Mouse (Mus musculus): ENCODE measurements around the gene Asl. TPM values are rescaled to one million over a fixed set of nuclear protein-coding genes. Genes with fewer than 3 reads are reported as not detected.

The Asl gene
- polyA plus RNA-seq, 1 experiment from 2014 or later = 20.9 TPM

GRCm38 (mm10) chr5:129963224-129963623 is 65.8 kb downstream of the Asl start:
- H3K4me3 ChIP-seq (replicated peaks) = no peak overlapping the region
- no peaks in the 10 kb centered on the region for H3K27me3 ChIP-seq
- WGBS = 37% methylated on average over 4 of the region's 4 CpGs
- H3K9me3 ChIP-seq = no peaks in the 10 kb centered on the region
- no peaks in the 10 kb centered on the region for H3K36me3 ChIP-seq (replicated peaks)
- peaks cover 4% of the 10 kb centered on the region; the same call in 1 of the 2 replicates for H3K4me1 ChIP-seq
- H3K4me2 ChIP-seq = no peak overlapping the region
- H3K9ac ChIP-seq = no peak overlapping the region
- H3K27ac ChIP-seq = no peak overlapping the region
- no peak for ATAC-seq (ENCODE audit: low FRiP score)

Other genes starting within 250 kb of the Asl start
- 42.8 and 47.3 TPM in 2 replicates for gene Psph, start 241.8 kb downstream of the Asl start, polyA plus RNA-seq (2016; fragmentation: Nextera tagmentation; extraction: Ambion mirVana)
- 47.0 and 49.2 TPM in 2 replicates for gene Sumf2, start 182.3 kb downstream of the Asl start, polyA plus RNA-seq (2016; fragmentation: Nextera tagmentation; extraction: Ambion mirVana)
- 756 and 796 TPM in 2 replicates for gene Chchd2, start 141.8 kb downstream of the Asl start, polyA plus RNA-seq (2016; fragmentation: Nextera tagmentation; extraction: Ambion mirVana)
- gene Zbed5, start 133.5 kb downstream of the Asl start, polyA plus RNA-seq (2016; fragmentation: Nextera tagmentation; extraction: Ambion mirVana) = 6.2 and 7.0 TPM in 2 replicates
- 0.23 and 0.32 TPM in 2 replicates for gene Phkg1, start 130.7 kb downstream of the Asl start, polyA plus RNA-seq (2016; fragmentation: Nextera tagmentation; extraction: Ambion mirVana)
- 6.2 and 6.9 TPM in 2 replicates for gene Nupr1l, start 120.7 kb downstream of the Asl start, polyA plus RNA-seq (2016; fragmentation: Nextera tagmentation; extraction: Ambion mirVana)
- 41.2 and 41.3 TPM in 2 replicates for gene Vkorc1l1, start 87.3 kb downstream of the Asl start, polyA plus RNA-seq (2016; fragmentation: Nextera tagmentation; extraction: Ambion mirVana)
- 17.1 and 20.6 TPM in 2 replicates for gene Gusb, start 26.2 kb downstream of the Asl start, polyA plus RNA-seq (2016; fragmentation: Nextera tagmentation; extraction: Ambion mirVana)
- 54.0 and 55.8 TPM in 2 replicates for gene Crcp, start within 50 bp of the Asl start, polyA plus RNA-seq (2016; fragmentation: Nextera tagmentation; extraction: Ambion mirVana)
- gene Tpst1, start 44.1 kb upstream of the Asl start, polyA plus RNA-seq (2016; fragmentation: Nextera tagmentation; extraction: Ambion mirVana) = 55.1 and 56.5 TPM in 2 replicates
- gene Kctd7, start 115.6 kb upstream of the Asl start, polyA plus RNA-seq (2016; fragmentation: Nextera tagmentation; extraction: Ambion mirVana) = 7.5 and 7.7 TPM in 2 replicates
- gene Rabgef1, start 142.6 kb upstream of the Asl start, polyA plus RNA-seq (2016; fragmentation: Nextera tagmentation; extraction: Ambion mirVana) = 30.7 and 31.5 TPM in 2 replicates
- gene Tmem248, start 187.8 kb upstream of the Asl start, polyA plus RNA-seq (2016; fragmentation: Nextera tagmentation; extraction: Ambion mirVana) = 29.2 and 30.1 TPM in 2 replicates
- gene Sbds, start 226.3 kb upstream of the Asl start, polyA plus RNA-seq (2016; fragmentation: Nextera tagmentation; extraction: Ambion mirVana) = 74.9 and 76.2 TPM in 2 replicates
- 28.1 and 29.8 TPM in 2 replicates for gene Tyw1, start 226.4 kb upstream of the Asl start, polyA plus RNA-seq (2016; fragmentation: Nextera tagmentation; extraction: Ambion mirVana)